Mouse (Mus musculus) embryonic facial prominence, embryonic 15.5 days (tissue): ENCODE results near the gene Txndc17. TPM values are rescaled to one million over a fixed set of nuclear protein-coding genes. Genes with fewer than 3 reads are reported as not detected.

Experiments used
- ATAC-seq: fragments of 200-750 bp; cut with Nextera tagmentation; 2 replicates; pipeline ENCODE4 v1.8.0; 2017; ENCODE audit warnings: low read depth, moderate TSS enrichment; ENCODE audit not compliant: insufficient number of reproducible peaks, low FRiP score, low TSS enrichment
- H3K27ac ChIP-seq: fragments of 300-500 bp; sonication (generic); replicated peaks from 2 replicates; pipeline ENCODE4 v1.5.1; 2015; ENCODE audit warnings: mild to moderate bottlenecking, inconsistent platforms
- H3K27me3 ChIP-seq: fragments of 300-500 bp; sonication (generic); 2 replicates; pipeline ENCODE4 v1.6.1; 2015; ENCODE audit warnings: inconsistent platforms
- H3K36me3 ChIP-seq: fragments of 300-500 bp; sonication (generic); 2 replicates; pipeline ENCODE4 v1.6.1; 2015; ENCODE audit warnings: mild to moderate bottlenecking, inconsistent platforms
- H3K4me1 ChIP-seq: fragments of 300-500 bp; sonication (generic); 2 replicates; pipeline ENCODE4 v1.6.1; 2015; ENCODE audit warnings: inconsistent platforms
- H3K4me2 ChIP-seq: fragments of 300-500 bp; sonication (generic); replicated peaks from 2 replicates; pipeline ENCODE4 v1.6.1; 2015; ENCODE audit warnings: mild to moderate bottlenecking, inconsistent platforms
- H3K4me3 ChIP-seq: fragments of 300-500 bp; sonication (generic); replicated peaks from 2 replicates; pipeline ENCODE4 v1.5.1; 2015; ENCODE audit warnings: mild to moderate bottlenecking, inconsistent platforms
- H3K9ac ChIP-seq: fragments of 300-500 bp; sonication (generic); 2 replicates; pipeline ENCODE4 v1.6.1; 2015; ENCODE audit warnings: inconsistent platforms
- H3K9me3 ChIP-seq: fragments of 300-500 bp; sonication (generic); replicated peaks from 2 replicates; pipeline ENCODE4 v1.6.1; 2016; ENCODE audit warnings: inconsistent platforms
- WGBS: fragments of 180-500 bp; shearing (Covaris S2); methylation state at CpG from one replicate; pipeline ENCODE4 v1.1.7; 2015; 5-methylcytosine and 5-hydroxymethylcytosine counted together
- polyA plus RNA-seq: library from polyadenylated mRNA; unstranded; fragments of >200 nt; fragmentation: Nextera tagmentation; extraction: Ambion mirVana; gene quantifications from 2 replicates; pipeline ENCODE4 v1.2.1, GENCODE M21; 2015

The Txndc17 gene
- polyA plus RNA-seq, 1 experiment from 2014 or later = 254 TPM

DNA sequence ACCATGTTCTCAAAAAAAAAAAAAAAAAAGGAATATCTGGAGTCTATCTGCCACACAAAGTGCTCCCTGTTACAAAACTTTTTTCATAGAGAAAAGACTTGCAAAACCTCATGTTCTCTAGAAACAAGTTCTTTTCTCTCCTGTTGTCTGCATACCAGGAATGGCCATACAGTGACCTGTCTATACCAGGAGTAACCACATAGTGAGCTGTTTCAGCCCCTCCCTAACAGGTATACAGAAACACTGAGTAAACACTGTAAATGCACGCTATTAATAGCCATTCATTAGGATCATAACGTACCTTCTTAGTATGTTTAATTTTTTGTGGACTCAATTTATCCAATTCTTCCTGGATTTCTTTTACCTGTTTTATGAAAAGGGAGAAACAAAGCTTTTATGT is 13.1 kb upstream of the Txndc17 start:
- 91% methylated on average over 2 of the region's 2 CpGs for WGBS
- Histone ChIP-seq H3K9ac (no peak overlapping the region), H3K27me3 (no peaks in the 10 kb centered on the region), H3K4me2 (no peak overlapping the region), H3K9me3 (no peaks in the 10 kb centered on the region), H3K36me3 (peaks cover 33% of the 10 kb centered on the region), H3K4me3 (no peak overlapping the region), H3K4me1 (no peaks in the 10 kb centered on the region), H3K27ac (no peak overlapping the region)
- no peak for ATAC-seq

DNA sequence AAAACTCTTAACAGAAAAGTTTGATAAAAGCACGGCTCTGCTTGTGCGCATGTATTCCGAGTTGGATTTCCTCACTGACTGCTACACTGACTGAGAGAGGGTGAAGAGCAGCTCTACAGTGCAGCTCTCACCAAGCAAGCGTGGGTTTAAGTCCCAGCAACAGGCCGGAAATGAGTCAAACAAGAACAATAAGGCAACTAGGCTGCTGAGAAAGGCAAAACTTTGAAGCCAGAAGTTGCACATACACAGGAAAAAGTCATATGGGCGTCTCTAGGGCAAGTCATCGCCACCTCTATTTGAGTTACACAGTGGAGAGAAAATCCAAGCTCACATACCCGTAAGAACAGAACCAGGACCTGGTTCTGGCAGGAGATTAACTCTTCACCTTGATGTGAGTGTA is 10.8 kb upstream of the Txndc17 start:
- H3K27me3 ChIP-seq = no peaks in the 10 kb centered on the region
- H3K4me1 ChIP-seq = no peaks in the 10 kb centered on the region
- H3K27ac ChIP-seq = peak overlapping the region; percentile 36; the same call in 1 of the 2 replicates
- ATAC-seq = no peak
- 84% methylated on average over 8 of the region's 8 CpGs for WGBS
- no peak overlapping the region for H3K4me3 ChIP-seq
- no peak overlapping the region for H3K4me2 ChIP-seq
- H3K9ac ChIP-seq = 0 out of 2 replicates have a peak overlapping the region, but pooled peaks have one; percentile 5
- peaks cover 26% of the 10 kb centered on the region for H3K36me3 ChIP-seq
- H3K9me3 ChIP-seq = no peaks in the 10 kb centered on the region

DNA sequence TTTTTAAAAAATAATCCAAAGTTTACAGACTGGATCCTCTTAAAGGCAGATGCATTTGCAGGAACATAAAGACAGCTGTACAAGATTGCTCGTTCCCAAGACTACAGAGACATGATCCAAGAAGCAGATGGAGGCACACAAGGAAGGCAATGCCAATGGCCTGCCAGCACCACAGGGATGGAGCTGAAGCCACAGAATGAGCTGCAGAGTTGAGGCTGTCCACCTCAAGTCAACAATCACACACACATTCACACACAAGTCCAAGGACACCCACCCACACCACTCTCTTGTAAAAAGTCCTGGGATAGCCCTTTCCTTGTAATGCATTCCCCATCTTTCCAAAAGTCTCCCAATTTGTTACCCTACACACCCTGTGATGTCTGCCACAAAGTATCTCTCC is 3.9 kb upstream of the Txndc17 start:
- H3K9me3 ChIP-seq = no peaks in the 10 kb centered on the region
- no peak overlapping the region for H3K27ac ChIP-seq
- H3K36me3 ChIP-seq = peaks cover 9% of the 10 kb centered on the region; the same call in 1 of the 2 replicates
- ATAC-seq = no peak
- no peak overlapping the region for H3K9ac ChIP-seq
- no peak overlapping the region for H3K4me3 ChIP-seq
- no peaks in the 10 kb centered on the region for H3K27me3 ChIP-seq
- no peak overlapping the region for H3K4me2 ChIP-seq
- H3K4me1 ChIP-seq = peaks cover 22% of the 10 kb centered on the region
- WGBS = 65% methylated on average over 1 of the region's 1 CpGs

DNA sequence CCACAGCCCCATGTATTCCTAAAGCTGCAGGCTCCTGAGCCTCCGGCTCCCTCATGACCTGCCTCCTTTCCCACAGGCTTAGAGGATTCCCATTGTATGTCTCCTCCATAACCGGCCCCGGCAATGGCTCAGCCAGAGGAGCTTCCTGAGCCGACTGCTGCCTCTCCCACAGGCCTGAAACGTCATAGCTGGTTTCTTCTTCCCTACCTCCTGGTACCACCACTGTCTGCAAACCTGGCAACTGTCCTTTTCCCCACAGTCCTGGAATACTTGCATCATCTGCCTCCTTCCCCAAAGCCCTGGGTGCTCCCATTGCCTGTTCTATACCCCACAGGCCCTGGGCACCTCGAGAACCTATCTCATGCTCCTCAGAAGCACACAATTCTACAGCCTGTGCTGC is 2.1 kb upstream of the Txndc17 start:
- peaks cover 18% of the 10 kb centered on the region for H3K36me3 ChIP-seq
- H3K4me2 ChIP-seq = peak overlapping the region; percentile 85; the same call in 1 of the 2 replicates
- peak overlapping the region; percentile 85; the same call in 1 of the 2 replicates for H3K4me3 ChIP-seq
- H3K27me3 ChIP-seq = no peaks in the 10 kb centered on the region
- no peak overlapping the region for H3K27ac ChIP-seq
- 75% methylated on average over 6 of the region's 6 CpGs for WGBS
- peaks cover 29% of the 10 kb centered on the region for H3K4me1 ChIP-seq
- H3K9ac ChIP-seq = 0 out of 2 replicates have a peak overlapping the region, but pooled peaks have one; percentile 71
- ATAC-seq = no peak
- no peaks in the 10 kb centered on the region for H3K9me3 ChIP-seq

DNA sequence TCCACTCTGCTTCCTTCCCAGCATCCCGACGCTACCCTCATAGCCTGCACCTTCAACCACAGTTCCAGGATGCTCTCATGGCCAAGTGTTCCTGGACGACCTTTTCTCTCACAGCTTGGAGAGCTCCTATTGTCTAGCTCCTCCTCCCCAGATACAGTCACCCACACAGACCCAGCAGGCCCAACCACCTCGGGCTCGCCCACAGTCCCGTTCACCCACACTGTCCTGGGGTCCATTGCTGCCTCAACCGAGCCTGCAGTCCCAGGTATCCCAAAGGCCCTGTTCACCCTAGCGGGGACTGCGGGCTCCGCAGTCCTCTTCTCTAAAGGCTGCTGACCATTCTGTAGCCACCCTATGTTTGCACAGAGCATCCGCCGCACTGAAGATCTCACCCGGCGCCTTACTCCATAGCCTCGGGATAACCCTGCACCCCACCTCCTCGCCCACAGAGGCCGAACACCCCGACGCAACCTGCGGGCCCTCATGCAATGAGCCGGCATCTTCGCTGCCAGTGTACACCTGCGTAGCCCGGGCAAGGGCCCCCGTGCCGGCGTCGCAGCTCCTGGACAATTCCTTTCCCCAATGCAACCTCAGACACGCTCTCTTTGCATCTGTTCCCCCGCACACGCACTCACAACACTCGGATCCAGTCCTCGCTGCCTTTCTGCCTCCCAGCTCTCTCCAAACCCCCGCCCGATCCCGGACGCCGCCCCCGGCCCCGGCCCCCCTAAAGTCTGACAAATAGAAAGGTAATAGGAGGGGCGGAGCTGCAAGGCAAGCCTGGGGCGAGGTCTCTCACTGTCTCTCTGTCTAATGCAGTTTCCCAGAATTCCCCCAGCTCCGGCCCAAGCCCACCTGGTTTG is 775 bp upstream of the Txndc17 start, which contains the start of gene Gm43951:
Gm43951 (minus strand) TSS at position 500 of the 863 bp plus-strand sequence.
- peaks cover 27% of the 10 kb centered on the region for H3K36me3 ChIP-seq
- H3K9ac ChIP-seq = peak within 1 kb of the TSS; percentile 71
- H3K27ac ChIP-seq = peak within 1 kb of the TSS; percentile 80
- ATAC-seq = no peak; the same call in 1 of the 2 replicates
- H3K4me1 ChIP-seq = peaks cover 29% of the 10 kb centered on the region
- peak within 1 kb of the TSS; percentile 85 for H3K4me3 ChIP-seq
- no peaks in the 10 kb centered on the region for H3K9me3 ChIP-seq
- no peaks in the 10 kb centered on the region for H3K27me3 ChIP-seq
- WGBS = under 1% methylated on average over 43 of the region's 43 CpGs
- H3K4me2 ChIP-seq = peak within 1 kb of the TSS; percentile 85

DNA sequence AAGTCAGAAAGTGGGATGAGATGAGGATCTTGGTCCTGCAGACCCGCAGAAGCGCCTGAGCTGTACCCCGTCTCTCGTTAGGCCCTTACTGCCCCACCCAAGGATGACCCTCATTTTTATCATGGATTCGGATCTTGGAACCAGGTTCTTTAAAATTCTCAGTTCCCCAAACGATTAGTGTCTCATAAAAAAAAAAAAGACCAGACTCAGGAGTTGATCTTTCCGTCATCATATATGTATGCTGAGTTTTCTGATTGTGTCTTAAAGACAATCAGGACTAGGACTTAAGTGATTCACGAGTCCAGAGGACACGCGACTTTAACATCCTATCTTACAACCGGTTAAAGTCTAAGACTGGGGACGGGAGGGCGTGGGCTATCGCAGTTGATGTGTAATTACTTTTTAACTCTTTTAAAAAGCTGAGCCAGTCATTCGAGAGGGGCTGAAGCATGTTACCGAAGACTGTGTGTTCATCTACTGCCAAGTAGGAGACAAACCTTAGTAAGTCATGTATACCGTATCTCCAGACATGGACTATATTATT is 559 bp downstream of the Txndc17 start:
- peak overlapping the region; percentile 85 for H3K4me3 ChIP-seq
- H3K9ac ChIP-seq = peak overlapping the region; percentile 71
- no peaks in the 10 kb centered on the region for H3K27me3 ChIP-seq
- no peaks in the 10 kb centered on the region for H3K9me3 ChIP-seq
- H3K4me2 ChIP-seq = peak overlapping the region; percentile 85
- peak overlapping the region; percentile 80 for H3K27ac ChIP-seq
- ATAC-seq = no peak
- peaks cover 26% of the 10 kb centered on the region for H3K36me3 ChIP-seq
- H3K4me1 ChIP-seq = peaks cover 29% of the 10 kb centered on the region
- 6% methylated on average over 17 of the region's 17 CpGs for WGBS

DNA sequence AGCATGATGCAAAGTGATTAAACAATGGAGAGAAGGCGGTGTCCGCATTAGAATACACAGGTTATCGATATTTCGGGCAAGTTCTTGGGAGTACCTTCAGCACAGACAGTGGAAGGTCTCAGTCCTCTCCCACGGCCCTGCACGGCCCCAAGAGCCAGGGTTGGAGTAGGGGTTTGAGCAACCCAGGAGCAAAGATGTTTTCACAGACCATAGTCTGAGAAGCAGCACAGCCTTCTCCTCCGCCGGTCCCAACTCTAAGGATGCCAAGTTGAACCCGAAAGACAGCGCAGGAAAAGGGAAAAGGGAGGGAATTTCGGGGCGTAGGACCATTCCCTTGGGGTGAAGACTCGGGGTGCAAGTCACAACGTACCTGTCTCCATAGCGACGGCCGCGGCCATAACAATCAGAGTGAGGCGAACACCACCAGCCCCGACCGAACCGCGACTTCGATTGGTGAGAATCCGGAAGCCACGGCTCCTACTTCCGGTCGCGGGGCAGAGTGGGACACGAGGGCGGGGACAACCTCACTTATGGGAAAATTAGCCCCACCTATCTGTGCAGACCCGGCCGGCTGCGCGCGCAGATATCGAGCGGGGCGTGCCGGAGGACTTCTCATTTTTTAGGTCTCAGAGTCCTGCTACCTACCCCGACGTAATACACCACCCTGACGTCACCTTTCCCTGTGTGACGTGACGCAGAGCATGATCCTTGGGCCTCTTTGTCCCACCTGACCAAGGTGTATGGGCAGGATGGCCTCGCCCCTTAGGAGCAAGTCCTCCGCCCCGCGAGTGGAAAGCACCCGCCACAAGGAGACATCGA is 7.5 kb downstream of the Txndc17 start:
- H3K4me1 ChIP-seq = peaks cover 12% of the 10 kb centered on the region
- H3K36me3 ChIP-seq = peaks cover 24% of the 10 kb centered on the region
- no peaks in the 10 kb centered on the region for H3K9me3 ChIP-seq
- peak overlapping the region; percentile 76 for H3K9ac ChIP-seq
- H3K4me2 ChIP-seq = peak overlapping the region; percentile 96
- no peaks in the 10 kb centered on the region for H3K27me3 ChIP-seq
- peak overlapping the region; percentile 73 for H3K27ac ChIP-seq
- H3K4me3 ChIP-seq = peak overlapping the region; percentile 82
- peak; percentile 96 for ATAC-seq
- under 1% methylated on average over 51 of the region's 51 CpGs for WGBS

DNA sequence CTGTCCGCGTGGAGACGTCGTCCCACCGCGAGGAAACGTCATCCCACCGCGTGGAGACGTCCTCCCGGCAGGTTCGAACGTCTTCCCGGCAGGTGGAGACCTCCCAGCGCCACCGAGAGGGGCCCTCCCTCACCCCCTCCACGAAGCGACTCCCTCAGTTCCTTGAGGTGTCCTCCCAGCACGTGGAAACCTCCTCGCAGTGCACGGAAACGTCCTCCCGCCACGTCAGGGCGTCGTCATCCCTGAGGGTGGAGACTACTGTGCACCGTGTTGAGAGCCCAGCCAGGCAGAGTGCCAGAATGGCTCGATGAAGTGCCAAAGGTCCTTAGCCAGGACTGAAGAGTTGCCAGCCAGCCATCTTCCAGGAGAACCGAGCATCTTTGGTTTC is 8.1 kb downstream of the Txndc17 start, which contains the start of gene Med31:
Med31 (minus strand) TSS at position 183 of the 388 bp plus-strand sequence.
- no peaks in the 10 kb centered on the region for H3K27me3 ChIP-seq
- peak within 1 kb of the TSS; percentile 76 for H3K9ac ChIP-seq
- H3K4me1 ChIP-seq = peaks cover 12% of the 10 kb centered on the region
- no peaks in the 10 kb centered on the region for H3K9me3 ChIP-seq
- WGBS = 2% methylated on average over 29 of the region's 29 CpGs
- peak within 1 kb of the TSS; percentile 73 for H3K27ac ChIP-seq
- ATAC-seq = peak; percentile 61
- H3K4me2 ChIP-seq = peak within 1 kb of the TSS; percentile 96
- peak within 1 kb of the TSS; percentile 82 for H3K4me3 ChIP-seq
- H3K36me3 ChIP-seq = peaks cover 18% of the 10 kb centered on the region

DNA sequence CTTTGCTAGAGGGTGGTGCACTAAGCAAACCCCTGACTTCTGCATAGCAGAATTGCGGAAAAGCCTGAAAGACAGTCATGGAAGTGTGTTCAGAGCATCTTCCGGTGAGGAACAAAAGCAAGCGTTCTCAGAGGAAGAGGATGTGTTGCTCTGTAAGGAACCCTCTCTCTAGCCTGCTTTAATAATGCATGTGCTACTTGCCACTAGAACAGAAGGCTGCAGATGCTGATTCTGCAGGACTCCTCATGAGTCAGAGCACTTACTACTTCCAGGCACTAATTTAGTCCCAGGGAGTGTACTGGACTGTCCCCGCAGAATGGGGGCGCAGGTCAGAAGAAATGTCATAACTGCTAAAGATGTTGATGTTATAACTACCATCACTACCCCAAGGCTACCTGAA is 9.8 kb downstream of the Txndc17 start:
- Histone ChIP-seq H3K4me1 (peaks cover 12% of the 10 kb centered on the region), H3K9ac (no peak overlapping the region), H3K4me2 (0 out of 2 replicates have a peak overlapping the region, but pooled peaks have one; percentile 1), H3K4me3 (no peak overlapping the region), H3K27ac (no peak overlapping the region), H3K27me3 (no peaks in the 10 kb centered on the region), H3K9me3 (no peaks in the 10 kb centered on the region), H3K36me3 (peaks cover 7% of the 10 kb centered on the region; the same call in 1 of the 2 replicates)
- WGBS = 82% methylated on average over 5 of the region's 5 CpGs
- no peak for ATAC-seq

DNA sequence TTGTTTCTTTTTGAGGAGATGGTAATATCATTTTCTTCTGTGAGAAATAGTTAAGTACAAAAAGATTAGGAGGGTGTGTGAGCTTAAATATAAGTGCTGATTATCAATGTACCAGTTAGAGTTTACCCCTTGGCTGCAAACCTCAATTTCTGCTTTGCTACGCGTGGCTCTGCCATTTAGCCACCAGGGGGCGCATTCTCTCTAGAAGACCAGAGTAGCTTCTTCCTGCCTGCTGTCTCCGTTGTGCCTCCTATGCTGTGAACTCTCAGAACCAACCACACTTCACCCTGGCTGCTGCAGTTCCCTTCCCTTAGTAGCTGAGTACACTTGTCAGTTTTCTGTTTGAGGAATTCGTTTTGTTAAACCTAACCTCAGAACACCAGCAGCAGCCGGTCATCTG is 13.9 kb downstream of the Txndc17 start:
- ATAC-seq = no peak
- Histone ChIP-seq H3K27me3 (no peaks in the 10 kb centered on the region), H3K9ac (no peak overlapping the region), H3K4me1 (peaks cover 6% of the 10 kb centered on the region), H3K4me3 (no peak overlapping the region), H3K27ac (no peak overlapping the region), H3K4me2 (no peak overlapping the region), H3K36me3 (0 out of 2 replicates have a peak, but pooled peaks cover 4% of the 10 kb centered on the region), H3K9me3 (no peaks in the 10 kb centered on the region)
- WGBS = 15% methylated on average over 6 of the region's 6 CpGs

DNA sequence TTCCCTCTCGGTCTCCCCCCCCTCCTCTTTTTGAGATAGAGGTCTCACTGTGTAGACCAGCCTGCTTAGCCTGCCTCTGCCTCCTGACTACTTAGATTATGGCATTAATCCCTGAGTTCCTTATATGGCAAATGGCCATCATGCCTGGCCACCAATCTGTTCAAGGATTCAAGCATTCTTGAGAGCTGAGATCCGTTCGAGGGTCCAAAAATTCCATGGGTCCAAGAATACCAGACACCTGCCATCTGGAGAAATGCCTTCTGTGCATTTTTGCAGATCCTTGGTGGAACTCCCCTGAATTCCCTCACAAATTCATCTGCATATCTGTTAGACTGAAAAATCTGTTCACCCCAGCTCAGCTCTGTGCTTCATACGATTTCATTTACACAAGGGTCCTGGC is 16.1 kb downstream of the Txndc17 start:
- H3K27ac ChIP-seq = no peak overlapping the region

More for the DNA sequence above, 16.1 kb downstream of the Txndc17 start:
- 0 out of 2 replicates have a peak, but pooled peaks cover 4% of the 10 kb centered on the region for H3K36me3 ChIP-seq
- H3K9me3 ChIP-seq = no peaks in the 10 kb centered on the region
- no peaks in the 10 kb centered on the region for H3K27me3 ChIP-seq
- no peak for ATAC-seq
- H3K4me2 ChIP-seq = no peak overlapping the region
- WGBS = 90% methylated on average over 4 of the region's 4 CpGs
- H3K9ac ChIP-seq = no peak overlapping the region
- no peak overlapping the region for H3K4me3 ChIP-seq
- H3K4me1 ChIP-seq = no peaks in the 10 kb centered on the region
